Mouse (Mus musculus) forebrain, embryonic 12.5 days (tissue): Measurements from ENCODE around the gene Ccr2. TPM values are rescaled to one million over a fixed set of nuclear protein-coding genes. Genes with fewer than 3 reads are reported as not detected.
"Not testable (repeated sequence)": the region's sequence is repeated elsewhere in the genome, so short reads cannot be mapped to it uniquely, and the experiment has no call there.

ENCODE experiments used
- ATAC-seq: fragments of 200-750 bp; cut with Nextera tagmentation; 2 replicates; pipeline ENCODE4 v1.8.0; 2017; ENCODE audit warnings: moderate TSS enrichment; ENCODE audit not compliant: low FRiP score
- H3K27ac ChIP-seq: fragments of 300-500 bp; sonication (generic); 2 replicates; pipeline ENCODE4 v1.5.1; 2016; ENCODE audit warnings: mild to moderate bottlenecking
- H3K27me3 ChIP-seq: fragments of 300-500 bp; sonication (generic); 2 replicates; pipeline ENCODE4 v1.6.1; 2016; ENCODE audit warnings: mild to moderate bottlenecking
- H3K36me3 ChIP-seq: fragments of 300-500 bp; sonication (generic); replicated peaks from 2 replicates; pipeline ENCODE4 v1.6.1; 2016; ENCODE audit warnings: mild to moderate bottlenecking
- H3K4me1 ChIP-seq: fragments of 300-500 bp; sonication (generic); 2 replicates; pipeline ENCODE4 v1.6.1; 2016
- H3K4me2 ChIP-seq: fragments of 300-500 bp; sonication (generic); 2 replicates; pipeline ENCODE4 v1.6.1; 2016; ENCODE audit warnings: mild to moderate bottlenecking, moderate library complexity
- H3K4me3 ChIP-seq: fragments of 300-500 bp; sonication (generic); replicated peaks from 2 replicates; pipeline ENCODE4 v1.5.1; 2016; ENCODE audit warnings: mild to moderate bottlenecking
- H3K9ac ChIP-seq: fragments of 300-500 bp; sonication (generic); 2 replicates; pipeline ENCODE4 v1.6.1; 2016; ENCODE audit warnings: mild to moderate bottlenecking
- H3K9me3 ChIP-seq: fragments of 300-500 bp; sonication (generic); 2 replicates; pipeline ENCODE4 v1.6.1; 2016
- WGBS: fragments of 180-500 bp; shearing (Covaris S2); methylation state at CpG from one replicate; pipeline ENCODE4 v1.1.7; 2016; 5-methylcytosine and 5-hydroxymethylcytosine counted together
- polyA plus RNA-seq: library from polyadenylated mRNA; unstranded; fragments of >200 nt; fragmentation: Nextera tagmentation; extraction: Ambion mirVana; gene quantifications from 2 replicates; pipeline ENCODE4 v1.2.1, GENCODE M21; 2016

The Ccr2 gene
- polyA plus RNA-seq, result 0.21 and 0.32 TPM in 2 replicates

DNA sequence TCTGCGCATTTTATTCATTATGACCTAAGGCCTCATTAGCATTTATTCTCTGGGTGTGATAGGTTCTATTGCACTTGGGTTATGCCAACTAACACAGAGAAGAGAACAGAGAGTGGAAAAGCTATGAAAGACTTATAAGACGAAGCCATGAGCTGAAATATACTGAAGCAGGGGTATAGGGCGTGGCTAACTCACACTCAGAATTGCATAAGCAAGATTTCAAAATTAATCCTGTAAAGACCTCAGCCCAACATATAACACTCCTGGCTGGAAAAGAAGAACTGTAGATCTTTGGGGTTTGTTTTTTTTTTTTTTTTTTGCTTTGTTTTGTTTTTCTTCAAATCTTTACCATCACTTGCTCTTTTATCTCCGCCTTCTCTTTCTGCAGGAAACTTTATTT, at the start of gene Ccr2:
Gene Ccr2 (plus strand): TSS at position 228 of the 400 bp plus-strand sequence.
- H3K27me3 ChIP-seq, result no peaks in the 10 kb centered on the region
- H3K36me3 ChIP-seq, result no peaks in the 10 kb centered on the region
- H3K4me1 ChIP-seq, result no peaks in the 10 kb centered on the region
- 84% methylated on average over 4 of the region's 4 CpGs for WGBS
- H3K9me3 ChIP-seq, result no peaks in the 10 kb centered on the region
- H3K27ac ChIP-seq, result no peak within 1 kb of the TSS
- no peak for ATAC-seq
- no peak within 1 kb of the TSS for H3K4me3 ChIP-seq
- H3K9ac ChIP-seq, result no peak within 1 kb of the TSS
- no peak within 1 kb of the TSS for H3K4me2 ChIP-seq

DNA sequence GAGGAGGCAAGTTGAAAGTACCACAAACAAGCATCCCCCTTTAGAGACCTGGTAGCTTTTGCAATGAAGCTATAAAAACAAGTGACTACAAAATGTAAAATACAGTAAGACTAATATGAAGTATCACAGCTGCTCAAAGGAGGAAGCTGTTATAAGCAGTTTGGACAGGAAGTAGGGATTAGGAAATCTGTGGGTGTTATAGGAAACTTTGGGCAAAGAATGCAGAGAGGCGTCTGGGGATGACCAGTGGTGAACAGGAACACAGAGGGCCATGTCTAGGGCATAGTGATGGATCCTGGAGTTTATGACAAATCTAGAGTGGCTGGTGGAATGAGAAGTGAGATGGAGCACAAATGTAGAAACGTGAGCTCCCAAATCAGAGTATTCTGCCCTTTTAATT, 48.2 kb upstream of the Ccr2 start:
- H3K27ac ChIP-seq, result no peak overlapping the region
- WGBS, result 61% methylated on average over 2 of the region's 2 CpGs
- no peak overlapping the region for H3K4me3 ChIP-seq
- no peaks in the 10 kb centered on the region for H3K27me3 ChIP-seq
- no peaks in the 10 kb centered on the region for H3K9me3 ChIP-seq
- ATAC-seq, result no peak
- H3K36me3 ChIP-seq, result no peaks in the 10 kb centered on the region
- H3K4me2 ChIP-seq, result no peak overlapping the region
- no peaks in the 10 kb centered on the region for H3K4me1 ChIP-seq
- H3K9ac ChIP-seq, result no peak overlapping the region

DNA sequence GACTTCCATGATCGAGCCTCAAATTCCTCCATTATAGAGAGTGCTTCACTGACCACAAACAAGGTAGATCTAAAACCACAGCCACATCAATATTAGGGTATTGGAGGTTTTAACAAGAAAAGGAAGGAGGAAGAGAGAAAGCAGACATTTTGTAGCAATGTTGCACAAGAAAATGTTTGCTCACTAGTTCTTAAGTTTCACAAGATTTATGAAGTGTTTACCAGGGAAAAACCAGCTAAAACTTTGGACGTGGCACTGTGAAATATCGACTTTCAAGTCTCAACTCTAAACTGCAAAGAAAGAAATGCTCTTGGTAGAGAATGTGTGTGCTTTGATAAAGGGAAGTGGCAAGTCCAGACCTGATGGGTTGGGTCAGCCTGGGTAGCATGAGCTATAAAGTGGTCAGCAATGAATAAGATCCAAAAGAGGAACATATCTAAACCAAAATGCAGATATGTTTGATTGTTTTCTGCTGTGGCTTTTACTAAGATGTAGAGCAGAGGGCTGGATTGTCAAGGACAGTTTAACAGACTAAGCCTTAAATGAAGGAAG, 45.5 kb upstream of the Ccr2 start:
- Histone ChIP-seq H3K27me3 (no peaks in the 10 kb centered on the region), H3K9ac (no peak overlapping the region), H3K36me3 (no peaks in the 10 kb centered on the region), H3K4me1 (no peaks in the 10 kb centered on the region), H3K9me3 (no peaks in the 10 kb centered on the region), H3K4me3 (no peak overlapping the region), H3K4me2 (no peak overlapping the region), H3K27ac (no peak overlapping the region)
- ATAC-seq, result no peak
- 86% methylated on average over 3 of the region's 3 CpGs for WGBS

DNA sequence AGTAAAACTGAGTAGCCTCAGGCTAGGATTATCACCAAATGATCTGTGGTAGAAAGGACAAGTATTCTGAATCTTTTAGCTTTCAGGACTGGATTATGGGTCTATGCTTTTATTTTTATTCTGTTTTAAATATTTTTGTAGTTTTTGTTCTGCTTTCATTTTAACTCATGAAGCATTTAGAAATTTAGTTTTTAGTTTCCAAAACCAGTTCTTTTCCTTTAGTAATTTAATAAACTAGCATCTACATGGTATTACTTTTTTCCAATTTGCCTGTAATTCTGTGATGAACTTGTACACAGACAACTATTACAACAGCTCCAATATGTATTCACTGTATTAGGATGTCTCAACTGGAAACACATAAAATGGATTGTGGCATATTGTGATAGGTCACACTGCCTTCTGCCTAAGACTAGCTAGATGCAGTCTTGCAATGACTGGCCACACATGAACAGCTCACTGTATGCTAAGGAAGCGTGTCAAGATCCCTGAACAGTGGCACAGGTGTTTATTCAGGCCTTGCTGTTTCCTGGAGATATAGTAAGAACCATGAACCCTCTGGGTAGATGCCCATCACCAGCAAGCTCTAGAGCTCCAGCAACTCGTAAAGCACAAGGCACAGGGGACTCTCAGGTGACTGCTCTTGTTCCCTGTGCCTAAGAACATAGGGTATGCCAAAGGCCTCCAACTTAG, 41.9 kb upstream of the Ccr2 start:
- H3K4me1 ChIP-seq, result no peaks in the 10 kb centered on the region
- no peak overlapping the region for H3K4me3 ChIP-seq
- WGBS, result 83% methylated on average over 2 of the region's 2 CpGs

DNA sequence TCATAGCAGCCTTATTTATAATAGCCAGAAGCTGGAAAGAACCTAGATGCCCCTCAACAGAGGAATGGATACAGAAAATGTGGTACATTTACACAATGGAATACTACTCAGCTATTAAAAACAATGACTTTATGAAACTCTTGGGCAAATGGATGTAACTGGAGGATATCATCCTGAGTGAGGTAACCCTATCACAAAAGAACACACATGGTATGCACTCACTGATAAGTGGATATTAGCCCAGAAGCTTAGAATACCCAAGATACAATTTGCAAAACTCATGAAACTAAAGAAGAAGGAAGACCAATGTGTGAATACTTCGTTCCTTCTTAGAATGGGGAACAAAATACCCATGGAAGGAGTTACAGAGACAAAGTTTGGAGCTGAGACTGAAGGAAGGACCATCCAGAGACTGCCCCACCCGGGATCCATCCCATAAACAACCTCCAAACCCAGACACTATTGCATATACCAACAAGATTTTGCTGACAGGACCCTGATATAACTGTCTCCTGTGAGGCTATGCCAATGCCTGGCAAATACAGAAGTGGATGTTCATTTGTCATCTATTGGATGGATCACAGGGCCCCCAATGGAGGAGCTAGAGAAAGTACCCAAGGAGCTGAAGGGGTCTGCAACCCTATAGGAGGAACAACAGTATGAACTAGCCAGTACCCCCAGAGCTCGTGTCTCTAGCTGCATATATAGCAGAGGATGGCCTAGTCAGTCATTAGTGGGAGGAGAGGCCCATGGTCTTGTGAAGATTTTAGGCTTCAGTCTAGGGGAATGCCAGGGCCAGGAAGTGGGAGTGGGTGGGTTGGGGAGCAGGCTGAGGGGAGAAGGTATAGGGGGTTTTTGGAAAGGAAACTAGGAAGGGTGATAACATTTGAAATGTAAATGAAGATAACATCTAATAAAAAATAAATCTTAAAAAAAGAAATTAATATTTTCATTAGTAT, 40.0 kb upstream of the Ccr2 start:
- not testable (repeated sequence) for H3K27ac ChIP-seq, H3K4me1 ChIP-seq, H3K4me2 ChIP-seq, H3K9ac ChIP-seq, H3K9me3 ChIP-seq, ATAC-seq, H3K36me3 ChIP-seq, H3K4me3 ChIP-seq, H3K27me3 ChIP-seq
- WGBS, result 62% methylated on average over 3 of the region's 3 CpGs

More for the DNA sequence above, 41.9 kb upstream of the Ccr2 start:
- no peaks in the 10 kb centered on the region for H3K27me3 ChIP-seq
- H3K4me2 ChIP-seq, result no peak overlapping the region
- ATAC-seq, result no peak
- no peaks in the 10 kb centered on the region for H3K9me3 ChIP-seq
- H3K36me3 ChIP-seq, result no peaks in the 10 kb centered on the region
- no peak overlapping the region for H3K9ac ChIP-seq
- no peak overlapping the region for H3K27ac ChIP-seq

DNA sequence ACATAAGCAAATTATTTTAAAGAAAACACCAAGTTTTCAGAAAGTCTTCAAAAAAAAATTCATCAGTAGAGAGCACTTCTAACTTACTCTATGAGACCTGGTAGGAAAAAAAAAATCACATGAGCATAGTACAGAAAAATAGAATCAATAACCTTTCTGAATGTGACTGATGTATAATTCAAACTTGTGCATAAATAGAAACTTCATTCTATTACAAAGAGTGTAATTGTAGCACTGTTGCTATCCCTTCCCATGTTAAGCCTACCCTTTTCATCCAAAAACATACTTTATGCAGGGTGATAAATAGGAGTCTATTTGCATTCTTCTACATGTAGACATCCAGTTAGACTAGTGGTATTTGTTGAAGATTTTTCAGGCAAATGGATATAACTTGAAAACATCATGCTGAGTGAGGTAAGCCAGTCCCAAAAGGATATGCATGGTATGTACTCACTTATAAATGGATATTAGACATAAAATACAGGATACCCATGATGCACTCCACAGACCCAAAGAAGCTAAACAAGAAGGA, 35.1 kb upstream of the Ccr2 start:
- ATAC-seq, result no peak
- Histone ChIP-seq H3K4me3 (no peak overlapping the region), H3K9me3 (no peaks in the 10 kb centered on the region), H3K4me2 (no peak overlapping the region), H3K4me1 (no peaks in the 10 kb centered on the region), H3K9ac (no peak overlapping the region), H3K36me3 (no peaks in the 10 kb centered on the region), H3K27ac (no peak overlapping the region), H3K27me3 (no peaks in the 10 kb centered on the region)

DNA sequence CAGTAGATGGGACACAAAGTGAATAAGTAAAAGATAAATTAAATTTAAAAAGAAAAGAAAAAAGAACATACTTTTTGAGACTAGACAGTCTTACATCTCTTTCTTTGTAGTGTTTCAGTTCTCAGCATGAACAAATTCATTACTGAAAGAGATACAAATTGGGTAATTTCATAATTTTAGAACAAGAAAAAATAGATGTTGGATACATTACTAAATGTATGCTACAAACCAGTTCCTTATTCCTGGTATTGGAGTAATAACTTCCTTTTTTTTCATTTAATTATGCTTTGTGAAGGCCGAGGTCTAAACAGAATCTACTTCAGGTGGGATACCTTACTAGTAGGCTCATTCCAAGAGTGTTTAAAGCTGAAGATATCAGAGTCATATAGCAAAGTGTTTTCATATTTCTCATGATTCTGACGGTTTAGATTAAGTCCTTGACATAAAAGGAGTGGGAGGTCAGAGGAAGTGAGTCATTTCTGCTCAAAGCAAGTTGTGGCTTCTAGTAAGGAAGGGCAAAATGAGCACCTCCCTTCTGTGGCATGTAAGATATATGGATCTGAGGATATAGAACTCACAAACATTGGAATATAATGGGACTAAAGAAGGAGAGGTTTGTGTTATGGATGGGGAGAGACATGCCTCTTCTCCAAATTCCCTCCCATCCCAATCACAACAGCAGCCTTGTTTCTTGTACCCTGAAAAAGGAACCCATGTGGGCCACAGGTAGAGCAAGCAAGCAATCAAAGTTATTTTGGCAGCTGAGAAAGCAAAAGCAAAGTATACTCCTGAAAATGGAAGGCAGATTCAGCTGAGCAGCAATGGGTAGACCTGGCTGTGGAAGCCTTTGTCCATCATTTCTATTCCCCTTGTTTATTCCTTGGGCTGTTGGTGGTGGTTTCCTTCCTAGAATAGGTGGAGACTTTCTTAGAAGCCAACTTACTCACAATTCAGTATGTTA, 33.4 kb upstream of the Ccr2 start:
- Histone ChIP-seq H3K4me1 (no peaks in the 10 kb centered on the region), H3K4me3 (no peak overlapping the region), H3K9me3 (no peaks in the 10 kb centered on the region), H3K4me2 (no peak overlapping the region), H3K27ac (no peak overlapping the region), H3K36me3 (no peaks in the 10 kb centered on the region), H3K9ac (no peak overlapping the region), H3K27me3 (no peaks in the 10 kb centered on the region)
- ATAC-seq, result no peak
- 68% methylated on average over 2 of the region's 2 CpGs for WGBS

DNA sequence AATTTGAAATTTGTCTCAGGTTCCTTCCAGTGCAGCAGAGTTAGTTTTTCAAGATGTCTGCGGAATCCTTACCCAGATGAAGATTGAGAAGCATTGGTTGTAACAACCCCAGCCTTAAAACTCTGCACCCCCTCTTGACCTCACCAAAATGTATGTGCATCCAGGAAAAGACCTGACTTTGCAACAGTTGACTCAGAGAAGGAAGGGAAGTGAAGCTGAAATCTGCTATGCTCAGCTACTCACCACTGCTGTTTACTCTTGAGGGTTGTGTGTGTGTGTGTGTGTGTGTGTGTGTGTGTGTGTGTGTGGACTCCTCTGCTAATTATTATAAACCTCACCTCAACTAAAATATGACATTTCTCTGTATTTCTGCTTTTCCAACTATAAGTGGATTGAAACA, 30.2 kb upstream of the Ccr2 start:
- no peak overlapping the region for H3K27ac ChIP-seq
- no peak overlapping the region for H3K4me2 ChIP-seq
- H3K27me3 ChIP-seq, result no peaks in the 10 kb centered on the region
- no peaks in the 10 kb centered on the region for H3K9me3 ChIP-seq
- 93% methylated on average over 1 of the region's 1 CpGs for WGBS
- H3K36me3 ChIP-seq, result no peaks in the 10 kb centered on the region
- no peak overlapping the region for H3K4me3 ChIP-seq
- H3K9ac ChIP-seq, result no peak overlapping the region
- H3K4me1 ChIP-seq, result no peaks in the 10 kb centered on the region
- no peak for ATAC-seq

DNA sequence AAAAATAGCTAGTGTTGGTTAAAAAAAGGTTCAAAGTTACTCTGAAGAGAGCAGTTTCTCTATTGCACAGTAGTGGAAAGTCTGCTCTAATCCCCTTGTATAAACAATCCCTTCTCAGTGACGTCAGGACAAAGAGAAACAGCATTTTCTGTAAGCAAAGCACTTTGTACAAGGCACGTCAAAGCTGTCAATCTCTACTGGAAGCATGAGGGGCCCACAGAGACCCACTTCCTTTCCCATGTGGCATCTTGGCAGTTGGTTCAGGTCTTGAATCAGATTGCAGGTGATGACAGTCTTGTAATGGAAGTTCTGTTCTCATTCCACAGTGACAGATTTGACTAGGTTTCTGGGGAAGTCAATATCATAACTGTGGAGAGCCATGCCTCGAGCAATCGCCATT, 21.9 kb upstream of the Ccr2 start:
- no peaks in the 10 kb centered on the region for H3K36me3 ChIP-seq
- H3K9ac ChIP-seq, result no peak overlapping the region
- 57% methylated on average over 4 of the region's 4 CpGs for WGBS
- no peaks in the 10 kb centered on the region for H3K9me3 ChIP-seq
- H3K4me2 ChIP-seq, result no peak overlapping the region
- no peaks in the 10 kb centered on the region for H3K4me1 ChIP-seq
- H3K27me3 ChIP-seq, result no peaks in the 10 kb centered on the region
- no peak overlapping the region for H3K4me3 ChIP-seq
- no peak for ATAC-seq
- H3K27ac ChIP-seq, result no peak overlapping the region

DNA sequence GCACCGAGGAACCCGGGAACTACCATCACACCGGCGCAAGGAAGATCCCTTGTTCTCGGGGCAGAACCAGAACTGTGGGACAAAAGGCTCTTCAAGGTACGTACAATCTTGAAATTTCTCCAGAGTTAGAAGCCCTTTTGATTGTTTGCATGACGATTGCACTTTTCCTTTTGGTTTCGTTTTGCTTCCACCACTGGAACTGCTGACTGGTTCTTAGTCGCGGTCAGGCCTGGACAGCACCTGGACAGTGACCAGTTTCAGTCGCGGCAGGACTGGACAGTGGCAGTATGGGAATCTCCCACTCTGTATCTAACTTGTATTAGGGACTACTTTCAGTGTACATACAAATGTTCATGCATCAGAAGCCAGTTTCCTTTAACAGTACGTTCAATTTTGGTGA, 21.3 kb upstream of the Ccr2 start:
- H3K4me3 ChIP-seq, H3K27me3 ChIP-seq, ATAC-seq, H3K9me3 ChIP-seq, H3K36me3 ChIP-seq, H3K4me1 ChIP-seq, H3K27ac ChIP-seq, H3K9ac ChIP-seq, H3K4me2 ChIP-seq: not testable (repeated sequence)
- 96% methylated on average over 13 of the region's 13 CpGs for WGBS

DNA sequence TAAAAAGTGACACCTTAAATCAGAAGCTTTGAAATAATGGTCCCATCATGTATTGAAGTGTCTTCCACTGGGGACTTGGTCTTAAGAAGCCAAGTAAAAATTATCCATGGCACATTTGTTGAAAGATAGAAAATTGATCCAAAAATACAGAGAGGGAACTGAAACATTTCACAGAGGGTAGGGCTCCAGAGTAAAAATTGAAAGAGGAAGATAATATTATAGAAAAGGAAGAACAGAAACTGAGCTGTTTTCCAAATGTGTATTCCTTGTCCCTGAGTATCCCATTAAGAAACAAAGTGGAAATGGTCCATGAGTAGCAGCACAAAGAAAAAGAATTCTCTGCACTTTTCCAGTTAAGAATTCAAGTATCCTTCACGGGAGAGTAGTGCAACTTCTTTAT, 11.3 kb upstream of the Ccr2 start:
- Histone ChIP-seq H3K9me3 (no peaks in the 10 kb centered on the region), H3K4me2 (no peak overlapping the region), H3K4me1 (no peaks in the 10 kb centered on the region), H3K27me3 (no peaks in the 10 kb centered on the region), H3K4me3 (no peak overlapping the region), H3K9ac (no peak overlapping the region), H3K27ac (no peak overlapping the region), H3K36me3 (no peaks in the 10 kb centered on the region)
- no peak for ATAC-seq
- 84% methylated on average over 1 of the region's 1 CpGs for WGBS

DNA sequence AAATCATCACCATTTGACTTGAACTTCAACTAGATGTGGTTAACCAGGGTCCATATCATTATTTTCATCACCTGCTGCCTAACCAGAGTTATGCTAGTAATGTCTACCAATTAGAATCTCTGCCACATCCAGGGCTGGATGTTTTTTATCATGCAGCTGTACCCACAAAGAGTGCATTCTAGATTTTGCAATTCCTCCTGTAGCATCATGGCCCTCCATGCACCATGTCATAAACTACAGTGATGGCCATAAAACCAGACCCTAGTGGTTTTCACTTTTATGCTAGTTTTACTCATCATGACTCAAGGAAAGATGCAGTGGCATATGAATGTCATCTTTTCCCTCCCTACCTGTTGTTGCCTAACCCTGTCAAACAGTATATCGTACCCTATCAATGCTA, 2.6 kb upstream of the Ccr2 start:
- H3K27me3 ChIP-seq, result no peaks in the 10 kb centered on the region

More for the DNA sequence above, 2.6 kb upstream of the Ccr2 start:
- WGBS, result 93% methylated on average over 1 of the region's 1 CpGs
- H3K9me3 ChIP-seq, result no peaks in the 10 kb centered on the region
- ATAC-seq, result no peak
- no peaks in the 10 kb centered on the region for H3K4me1 ChIP-seq
- no peaks in the 10 kb centered on the region for H3K36me3 ChIP-seq
- H3K9ac ChIP-seq, result no peak overlapping the region
- H3K27ac ChIP-seq, result no peak overlapping the region
- H3K4me2 ChIP-seq, result no peak overlapping the region
- H3K4me3 ChIP-seq, result no peak overlapping the region
